In the genomic region with DNA sequence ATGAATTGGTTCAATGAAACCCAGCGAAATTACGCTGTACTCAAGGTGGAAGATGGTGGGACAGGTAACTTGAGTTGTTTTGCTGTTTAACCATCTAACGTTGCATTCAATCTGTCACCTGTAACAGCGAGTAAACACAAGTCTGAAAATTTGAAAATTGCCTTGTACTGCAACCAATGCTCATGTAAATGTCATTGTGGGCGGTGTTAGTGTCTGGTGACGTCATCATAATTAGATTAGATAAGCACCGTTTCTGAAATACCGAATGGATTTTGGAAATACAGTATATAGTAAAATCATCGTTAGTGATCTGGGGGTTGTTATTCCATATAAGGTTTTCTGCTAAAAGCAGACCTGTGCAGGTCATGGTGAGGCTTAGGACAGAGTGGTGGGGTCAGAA, we compare ENCODE assay signal across 8 mouse cellular contexts. TPM values are rescaled to one million over a fixed set of nuclear protein-coding genes. Genes with fewer than 3 reads are reported as not detected.
DNase-seq lines count a peak whose midpoint lies in the region; ATAC-seq and TF ChIP-seq lines count a peak whose summit lies in the region.

No protein-coding gene starts in this region.

- in situ Hi-C loops in CH12.LX (cut with MboI; ENCODE audit: low pct_ligation_motif_present, low pct_unique_long_range_greater_than_20kb, low sequenced_read_pairs), result no loop called here

- peaks cover 8% of the 10 kb centered on the region; the same call in 1 of the 2 replicates for H3K4me1 ChIP-seq in heart, embryonic 10.5 days
- H3K4me1 ChIP-seq in CH12.LX (ENCODE audit: control insufficient read depth in 1 of 2, insufficient read depth in 2 of 2), result peaks cover 4 to 41% of the 10 kb centered on the region in 2 experiments; a peak in 3 of 4 replicates
- peaks cover 6% of the 10 kb centered on the region for H3K4me1 ChIP-seq in forebrain, embryonic 16.5 days (replicated peaks; ENCODE audit: control insufficient read depth, insufficient read depth, low read length)

- peak overlapping the region; percentile 92 for H3K4me2 ChIP-seq in CH12.LX (ENCODE audit: insufficient read depth, low read depth, poor library complexity, severe bottlenecking)
- peak overlapping the region; percentile 71 for H3K4me2 ChIP-seq in forebrain, embryonic 16.5 days (ENCODE audit: low read length)

- no peak for TF ChIP-seq RAD21 in CH12.LX (IDR thresholded peaks at IDR 0.05; ENCODE audit: low read depth, low read length)

- H3K9ac ChIP-seq in CH12.LX (ENCODE audit: insufficient read depth, low read depth), result peak overlapping the region; percentile 64
- H3K9ac ChIP-seq in forebrain, embryonic 16.5 days (replicated peaks; ENCODE audit: low read depth, low read length), result peak overlapping the region; percentile 87

- no peak for TF ChIP-seq EP300 in CH12.LX (IDR thresholded peaks at IDR 0.05; ENCODE audit: low read length)

- WGBS in heart, embryonic 10.5 days, result 49% methylated on average over 9 of the region's 9 CpGs
- 44% methylated on average over 9 of the region's 9 CpGs for WGBS in forebrain, embryonic 16.5 days

- H3K27ac ChIP-seq in heart, embryonic 10.5 days, result 0 out of 2 replicates have a peak overlapping the region, but pooled peaks have one; percentile 85
- H3K27ac ChIP-seq in CH12.LX (ENCODE audit: insufficient read depth, low read depth), result no peak overlapping the region
- no peak overlapping the region for H3K27ac ChIP-seq in forebrain, embryonic 16.5 days (ENCODE audit: low read length)

- H3K4me3 ChIP-seq in heart, embryonic 10.5 days, result peak overlapping the region; percentile 77
- H3K4me3 ChIP-seq in CH12.LX (replicated peaks in 1 of 3; ENCODE audit: low read depth in 2 of 3, low read length in 2 of 3, poor library complexity in 1 of 3), result peak overlapping the region; percentile 82 to 97 (median 86)
- H3K4me3 ChIP-seq in forebrain, embryonic 16.5 days (replicated peaks; ENCODE audit: low read length), result peak overlapping the region; percentile 88

- no peaks in the 10 kb centered on the region for H3K36me3 ChIP-seq in heart, embryonic 10.5 days
- H3K36me3 ChIP-seq in CH12.LX (replicated peaks in 1 of 2; ENCODE audit: control insufficient read depth in 1 of 2, insufficient read depth in 1 of 2, low read length in 1 of 2), result peaks cover 2 to 3% of the 10 kb centered on the region in 2 experiments
- H3K36me3 ChIP-seq in forebrain, embryonic 16.5 days (ENCODE audit: control insufficient read depth, insufficient read depth), result no peaks in the 10 kb centered on the region

- TF ChIP-seq POLR2A in CH12.LX (IDR thresholded peaks at IDR 0.05; ENCODE audit: low read depth, low read length), result no peak

- TF ChIP-seq CTCF in CH12.LX (conservative IDR thresholded peaks at IDR 0.05 in 1 of 2, IDR thresholded peaks at IDR 0.05 in 1 of 2; ENCODE audit: low read depth in 2 of 2, low read length in 2 of 2), result no peak

- no peak for ATAC-seq in forebrain, embryonic 16.5 days

- H3K9me3 ChIP-seq in heart, embryonic 10.5 days, result no peaks in the 10 kb centered on the region
- H3K9me3 ChIP-seq in CH12.LX (replicated peaks; ENCODE audit: low read length), result no peaks in the 10 kb centered on the region
- H3K9me3 ChIP-seq in forebrain, embryonic 16.5 days (ENCODE audit: control insufficient read depth, low read length), result no peaks in the 10 kb centered on the region

- H3K79me2 ChIP-seq in CH12.LX (replicated peaks; ENCODE audit: control insufficient read depth, extremely low read depth, insufficient read depth, poor library complexity, severe bottlenecking), result peaks cover 18% of the 10 kb centered on the region

- dilution Hi-C loops in CH12.LX (cut with MboI; ENCODE audit: extremely low pct_ligation_motif_present, extremely low pct_unique_long_range_greater_than_20kb, low sequenced_read_pairs), result no loop called here

- DNase-seq in heart, embryonic 10.5 days (ENCODE audit: low spot score), result no peak
- no peak for DNase-seq in heart, postnatal 4 days
- peak; percentile 33 for DNase-seq in CH12.LX (ENCODE audit: extremely low read depth)
- peak; percentile 11 for DNase-seq in lung, postnatal 36 days
- DNase-seq in ovary, postnatal 14 days (ENCODE audit: low spot score), result no peak
- DNase-seq in adrenal gland, postnatal 36 days, result no peak
- no peak for DNase-seq in layer of hippocampus, adult 11-12 months (ENCODE audit: low spot score)

- H3K27me3 ChIP-seq in heart, embryonic 10.5 days (ENCODE audit: insufficient read depth, poor library complexity, severe bottlenecking), result peaks cover 11% of the 10 kb centered on the region; the same call in 1 of the 2 replicates
- H3K27me3 ChIP-seq in CH12.LX (replicated peaks), result peaks cover 5% of the 10 kb centered on the region
- H3K27me3 ChIP-seq in forebrain, embryonic 16.5 days (replicated peaks; ENCODE audit: control insufficient read depth, insufficient read depth, low read length), result peaks cover 4% of the 10 kb centered on the region; the same call in 1 of the 2 replicates

TF ChIP-seq in CH12.LX, 34 proteins besides CTCF, POLR2A, EP300 and RAD21:
- TF ChIP-seq ZMIZ1 (IDR thresholded peaks at IDR 0.05; ENCODE audit: low read depth, low read length) (no peak), JUND (conservative IDR thresholded peaks at IDR 0.05; ENCODE audit: low read depth, low read length) (peak; percentile 60; the same call in 1 of the 2 replicates), ZC3H11A (IDR thresholded peaks at IDR 0.05; ENCODE audit: low read depth, low read length) (no peak), JUN (IDR thresholded peaks at IDR 0.05; ENCODE audit: insufficient read depth, low read depth, low read length) (peak; percentile 49; the same call in 1 of the 2 replicates)

RNA-seq across cellular contexts. Expression of a gene that starts 1.0 kb away (rescaled TPM):
- polyA plus RNA-seq in heart, embryonic 10.5 days (2016; fragmentation: Nextera tagmentation; extraction: Ambion mirVana), result 39.0 and 47.5 TPM in 2 replicates
- 10 to 100 TPM; 12.5 to 14.2 TPM for total RNA-seq in heart, postnatal 4 days (2021)
- total RNA-seq in CH12.LX (2012; rRNA removed) (34.5 and 35.7 TPM in 2 replicates), CH12.LX (2014; rRNA removed) (52.4 and 57.9 TPM in 2 replicates)
- 83.5 and 87.7 TPM in 2 replicates for polyA plus RNA-seq in CH12.LX (2012; ENCODE audit: insufficient read length, low read depth)
- polyA plus RNA-seq in forebrain, embryonic 16.5 days (2015; fragmentation: Nextera tagmentation; extraction: Ambion mirVana), result 94.1 and 102 TPM in 2 replicates
- total RNA-seq in adrenal gland, postnatal 36 days (2021), result 10 to 100 TPM; 18.3 to 24.9 TPM

RNA-seq across cellular contexts. Expression of a gene that starts 32.0 kb away (rescaled TPM):
- polyA plus RNA-seq in heart, embryonic 10.5 days (2016; fragmentation: Nextera tagmentation; extraction: Ambion mirVana), result 0.10 TPM in 1 of 2 replicates, not detected in the other
- not detected for total RNA-seq in heart, postnatal 4 days (2021)
- total RNA-seq in CH12.LX (2012; rRNA removed), result not detected in 2 replicates
- not detected in 2 replicates for total RNA-seq in CH12.LX (2014; rRNA removed)
- not detected in 2 replicates for polyA plus RNA-seq in CH12.LX (2012; ENCODE audit: insufficient read length, low read depth)
- 0.43 and 0.45 TPM in 2 replicates for polyA plus RNA-seq in forebrain, embryonic 16.5 days (2015; fragmentation: Nextera tagmentation; extraction: Ambion mirVana)
- not detected for total RNA-seq in adrenal gland, postnatal 36 days (2021)

RNA-seq across cellular contexts. Expression of a gene that starts 48.4 kb away (rescaled TPM):
- 0.09 TPM in 1 of 2 replicates, not detected in the other for polyA plus RNA-seq in heart, embryonic 10.5 days (2016; fragmentation: Nextera tagmentation; extraction: Ambion mirVana)
- total RNA-seq in heart, postnatal 4 days (2021), result not detected
- total RNA-seq in CH12.LX (2012; rRNA removed) (not detected in 2 replicates), CH12.LX (2014; rRNA removed) (not detected in 2 replicates)
- polyA plus RNA-seq in CH12.LX (2012; ENCODE audit: insufficient read length, low read depth), result not detected in 2 replicates
- not detected in 2 replicates for polyA plus RNA-seq in forebrain, embryonic 16.5 days (2015; fragmentation: Nextera tagmentation; extraction: Ambion mirVana)
- not detected for total RNA-seq in adrenal gland, postnatal 36 days (2021)

Comparison
In these comparisons a context has a peak if more than half of its experiments do, and no peak if none do; other contexts are left out.
1. DNase-seq: peak in CH12.LX (single experiment) and lung, postnatal 36 days (single experiment); none in heart, embryonic 10.5 days (single experiment), heart, postnatal 4 days (single experiment), ovary, postnatal 14 days (single experiment), adrenal gland, postnatal 36 days (0 of 2) and layer of hippocampus, adult 11-12 months (single experiment).
2. Peak in every context shown above with its lines, with median percentiles within 50 percentile points of each other: H3K4me3 ChIP-seq.